Mouse (Mus musculus): ENCODE results near the gene Pdlim5. TPM values are rescaled to one million over a fixed set of nuclear protein-coding genes. Genes with fewer than 3 reads are reported as not detected.

Pdlim5 gene
- polyA plus RNA-seq, 1 experiment from 2014 or later, result 24.0 TPM

DNA sequence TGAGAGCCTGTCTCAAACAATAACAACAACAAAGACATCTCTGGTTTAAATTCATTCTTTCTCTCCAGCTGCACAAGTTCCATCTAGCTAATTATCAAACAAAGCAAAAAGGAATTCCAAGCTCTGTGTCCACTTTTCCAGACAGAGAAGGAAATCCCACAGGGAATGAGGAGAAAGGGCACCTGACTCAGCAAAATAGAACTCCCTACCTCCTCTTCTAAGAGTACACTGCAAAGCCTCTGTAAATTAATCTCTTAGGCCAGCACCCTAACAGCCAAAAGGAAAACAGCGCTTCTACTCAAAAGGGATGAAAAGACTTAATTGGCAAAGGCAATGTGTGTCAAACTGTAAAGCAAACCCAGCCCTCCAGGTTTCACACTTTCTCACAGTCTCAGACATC is 20.4 kb downstream of the Pdlim5 start:
- peaks cover 90% of the 10 kb centered on the region for H3K79me2 ChIP-seq (ENCODE audit: inconsistent target)
- H3K27ac ChIP-seq, result no peak overlapping the region
- H3K4me3 ChIP-seq (ENCODE audit: inconsistent target), result no peak overlapping the region
- 100% methylated on average over 1 of the region's 1 CpGs for WGBS (ENCODE audit: missing documents)
- no peaks in the 10 kb centered on the region for H3K36me3 ChIP-seq (ENCODE audit: inconsistent target)

DNA sequence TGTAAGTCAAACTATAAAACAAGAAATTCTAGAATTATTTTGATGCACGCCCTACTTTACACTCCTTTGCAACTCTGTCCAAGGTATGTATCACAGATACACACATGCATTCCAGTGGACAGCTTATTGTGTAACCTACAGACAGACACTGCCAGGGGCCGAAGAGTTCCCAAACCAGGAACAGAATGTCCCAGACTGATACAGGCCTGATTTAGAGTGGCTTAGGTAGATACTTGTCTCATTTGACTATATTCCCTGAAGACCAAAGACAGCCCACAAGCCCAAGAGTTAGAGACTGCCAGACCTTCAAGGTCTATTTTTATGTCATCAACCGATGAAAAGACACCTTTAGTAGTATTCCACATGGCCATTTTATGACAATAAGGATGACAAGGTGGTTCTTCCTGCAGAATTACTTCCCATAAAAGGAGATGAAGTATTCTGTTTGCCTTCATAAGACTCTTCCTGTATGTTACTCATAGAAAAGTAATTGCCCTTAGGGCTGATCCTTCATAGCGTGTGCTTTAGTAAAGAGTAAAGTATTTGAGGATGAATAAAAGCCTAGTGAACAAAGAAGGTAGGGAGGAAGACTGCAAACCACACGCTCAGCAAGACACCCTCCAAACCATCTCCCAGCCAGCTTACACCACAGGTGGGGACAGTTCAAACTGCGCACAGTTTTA is 22.9 kb downstream of the Pdlim5 start:
- H3K27ac ChIP-seq, result no peak overlapping the region
- 99% methylated on average over 5 of the region's 6 CpGs for WGBS (ENCODE audit: missing documents)
- H3K79me2 ChIP-seq (ENCODE audit: inconsistent target), result peaks cover 83% of the 10 kb centered on the region
- peaks cover 4% of the 10 kb centered on the region; the same call in 1 of the 2 replicates for H3K36me3 ChIP-seq (ENCODE audit: inconsistent target)
- no peak overlapping the region for H3K4me3 ChIP-seq (ENCODE audit: inconsistent target)

DNA sequence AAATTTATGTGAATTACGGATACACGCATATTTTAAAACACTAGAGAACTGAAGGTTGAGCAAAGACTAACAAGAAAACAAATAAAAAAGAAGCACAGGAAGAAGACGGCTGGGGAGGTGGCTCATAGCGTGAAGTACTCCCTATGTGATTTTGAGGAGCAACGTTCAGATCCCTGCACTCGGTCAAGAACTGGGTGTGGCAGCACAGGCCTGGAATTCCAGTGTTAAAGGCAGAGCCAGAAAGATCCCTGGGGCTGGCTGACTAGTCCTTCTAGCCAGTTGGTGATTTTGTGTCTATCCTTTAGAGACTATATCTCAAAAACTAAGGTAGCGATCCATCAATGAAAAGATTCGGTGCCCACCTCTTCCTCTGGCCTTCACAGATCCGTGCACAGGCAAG is 27.1 kb downstream of the Pdlim5 start:
- no peak overlapping the region for H3K4me3 ChIP-seq (ENCODE audit: inconsistent target)
- no peak overlapping the region for H3K27ac ChIP-seq
- peaks cover 65% of the 10 kb centered on the region for H3K79me2 ChIP-seq (ENCODE audit: inconsistent target)
- H3K36me3 ChIP-seq (ENCODE audit: inconsistent target), result peaks cover 4% of the 10 kb centered on the region; the same call in 1 of the 2 replicates
- WGBS (ENCODE audit: missing documents), result 93% methylated on average over 9 of the region's 9 CpGs

DNA sequence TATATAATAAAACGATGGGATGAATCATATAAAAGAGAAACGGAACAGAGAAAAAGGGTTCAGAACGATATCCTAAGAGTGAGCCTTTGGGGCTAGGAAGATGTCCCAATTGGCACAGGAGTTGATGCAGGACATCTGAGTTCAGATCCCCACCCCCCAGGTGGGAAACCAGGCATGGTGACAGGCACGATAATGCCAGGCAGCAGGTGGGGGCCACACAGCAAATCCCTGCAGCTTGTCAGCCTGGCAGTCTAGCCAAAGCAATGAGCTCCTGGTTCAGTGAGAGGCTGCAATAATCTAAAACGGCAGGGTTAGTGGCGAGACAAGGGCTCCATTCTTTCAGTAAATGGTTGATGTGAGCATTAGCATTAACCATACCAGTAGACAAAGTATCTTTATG is 33.4 kb downstream of the Pdlim5 start:
- 98% methylated on average over 6 of the region's 6 CpGs for WGBS (ENCODE audit: missing documents)
- H3K36me3 ChIP-seq (ENCODE audit: inconsistent target), result no peaks in the 10 kb centered on the region; the same call in 1 of the 2 replicates
- peaks cover 73% of the 10 kb centered on the region for H3K79me2 ChIP-seq (ENCODE audit: inconsistent target)
- H3K27ac ChIP-seq, result no peak overlapping the region
- H3K4me3 ChIP-seq (ENCODE audit: inconsistent target), result no peak overlapping the region

DNA sequence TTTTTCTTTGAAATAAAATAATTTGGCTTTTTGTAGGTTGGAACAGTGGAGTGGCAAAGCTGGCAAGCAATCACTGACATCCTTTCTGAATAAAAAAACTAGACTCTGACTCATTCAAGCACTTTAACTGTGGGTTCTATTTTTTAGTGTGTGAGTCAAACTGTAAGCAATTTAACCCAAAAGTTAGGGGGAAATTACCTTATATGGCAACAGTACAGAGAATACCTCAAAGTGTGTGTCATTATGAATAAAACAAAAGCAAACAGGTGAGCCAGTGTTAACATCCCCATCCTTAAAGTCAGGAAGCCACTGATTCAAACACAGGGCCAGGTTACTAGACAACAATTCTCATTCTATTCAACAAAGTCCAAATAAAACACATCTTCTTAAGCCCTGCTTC is 36.5 kb downstream of the Pdlim5 start:
- H3K27ac ChIP-seq, result no peak overlapping the region
- H3K79me2 ChIP-seq (ENCODE audit: inconsistent target), result peaks cover 90% of the 10 kb centered on the region
- no peaks in the 10 kb centered on the region; the same call in 1 of the 2 replicates for H3K36me3 ChIP-seq (ENCODE audit: inconsistent target)
- H3K4me3 ChIP-seq (ENCODE audit: inconsistent target), result no peak overlapping the region

DNA sequence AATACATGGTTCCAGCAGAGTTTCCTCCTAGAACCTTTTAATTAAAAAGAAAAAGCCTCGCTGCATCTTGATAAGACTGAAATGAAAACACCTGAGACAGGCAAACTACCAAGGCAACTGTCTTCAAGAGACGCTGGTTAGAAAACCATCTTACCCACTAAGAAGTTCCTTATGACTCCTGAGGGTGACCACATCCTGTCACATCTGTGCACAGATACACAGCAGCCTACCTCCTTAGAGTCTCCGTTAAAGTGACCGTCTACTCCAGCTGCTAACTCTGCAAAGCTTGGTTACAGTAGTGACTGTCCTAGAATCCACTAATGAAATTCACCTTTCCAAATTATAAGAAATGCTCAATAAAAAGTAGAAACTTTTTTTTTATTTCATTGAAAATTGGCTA is 38.8 kb downstream of the Pdlim5 start:
- WGBS (ENCODE audit: missing documents), result 41% methylated on average over 4 of the region's 4 CpGs
- no peaks in the 10 kb centered on the region; the same call in 1 of the 2 replicates for H3K36me3 ChIP-seq (ENCODE audit: inconsistent target)
- H3K4me3 ChIP-seq (ENCODE audit: inconsistent target), result no peak overlapping the region

DNA sequence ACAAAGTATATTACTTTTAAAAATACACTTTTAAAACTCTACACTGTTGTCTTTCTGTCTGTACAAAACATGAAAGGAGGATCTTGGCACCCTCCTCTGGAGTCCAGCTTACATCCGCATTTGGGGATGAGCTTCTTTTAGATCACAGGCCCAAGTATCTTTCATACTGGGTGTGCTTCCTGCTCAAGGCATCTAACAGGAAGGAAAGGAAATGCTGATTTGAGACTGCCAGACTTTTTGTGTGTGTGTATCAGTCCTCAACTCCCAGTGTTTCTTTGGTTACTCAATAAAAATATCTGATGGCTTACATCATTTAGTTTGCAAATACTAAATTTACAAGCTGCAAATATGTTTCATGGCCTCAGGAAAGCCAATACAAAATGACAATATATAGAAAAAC is 42.3 kb downstream of the Pdlim5 start:
- Histone ChIP-seq H3K79me2 (ENCODE audit: inconsistent target) (peaks cover 63% of the 10 kb centered on the region), H3K4me3 (ENCODE audit: inconsistent target) (no peak overlapping the region), H3K36me3 (ENCODE audit: inconsistent target) (peaks cover 30% of the 10 kb centered on the region), H3K27ac (no peak overlapping the region)
- WGBS (ENCODE audit: missing documents), result 83% methylated on average over 1 of the region's 1 CpGs

More for the DNA sequence above, 38.8 kb downstream of the Pdlim5 start:
- Histone ChIP-seq H3K27ac (no peak overlapping the region), H3K79me2 (ENCODE audit: inconsistent target) (peaks cover 88% of the 10 kb centered on the region)

DNA sequence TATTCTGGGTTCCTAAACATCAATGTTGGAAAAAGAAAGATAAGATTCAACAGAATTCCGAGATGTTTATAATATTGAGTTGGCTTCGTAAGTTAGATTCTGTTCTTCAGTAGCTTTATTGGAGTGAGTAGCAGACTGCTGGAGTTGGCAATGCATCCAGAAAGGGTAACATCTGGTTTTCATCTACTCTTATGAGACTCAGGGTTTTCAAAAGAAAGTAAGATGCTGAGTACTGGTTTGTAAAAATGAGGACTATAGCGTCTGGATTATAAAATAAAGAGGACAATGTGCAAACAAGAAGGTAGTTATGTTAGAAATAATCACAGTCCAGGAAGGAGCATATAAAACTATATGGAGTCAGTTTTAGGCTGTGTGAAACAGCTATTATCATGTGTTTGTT is 45.0 kb downstream of the Pdlim5 start:
- H3K27ac ChIP-seq, result no peak overlapping the region
- H3K36me3 ChIP-seq (ENCODE audit: inconsistent target), result peaks cover 35% of the 10 kb centered on the region
- WGBS (ENCODE audit: missing documents), result 100% methylated on average over 3 of the region's 3 CpGs
- H3K79me2 ChIP-seq (ENCODE audit: inconsistent target), result peaks cover 36% of the 10 kb centered on the region
- H3K4me3 ChIP-seq (ENCODE audit: inconsistent target), result no peak overlapping the region

DNA sequence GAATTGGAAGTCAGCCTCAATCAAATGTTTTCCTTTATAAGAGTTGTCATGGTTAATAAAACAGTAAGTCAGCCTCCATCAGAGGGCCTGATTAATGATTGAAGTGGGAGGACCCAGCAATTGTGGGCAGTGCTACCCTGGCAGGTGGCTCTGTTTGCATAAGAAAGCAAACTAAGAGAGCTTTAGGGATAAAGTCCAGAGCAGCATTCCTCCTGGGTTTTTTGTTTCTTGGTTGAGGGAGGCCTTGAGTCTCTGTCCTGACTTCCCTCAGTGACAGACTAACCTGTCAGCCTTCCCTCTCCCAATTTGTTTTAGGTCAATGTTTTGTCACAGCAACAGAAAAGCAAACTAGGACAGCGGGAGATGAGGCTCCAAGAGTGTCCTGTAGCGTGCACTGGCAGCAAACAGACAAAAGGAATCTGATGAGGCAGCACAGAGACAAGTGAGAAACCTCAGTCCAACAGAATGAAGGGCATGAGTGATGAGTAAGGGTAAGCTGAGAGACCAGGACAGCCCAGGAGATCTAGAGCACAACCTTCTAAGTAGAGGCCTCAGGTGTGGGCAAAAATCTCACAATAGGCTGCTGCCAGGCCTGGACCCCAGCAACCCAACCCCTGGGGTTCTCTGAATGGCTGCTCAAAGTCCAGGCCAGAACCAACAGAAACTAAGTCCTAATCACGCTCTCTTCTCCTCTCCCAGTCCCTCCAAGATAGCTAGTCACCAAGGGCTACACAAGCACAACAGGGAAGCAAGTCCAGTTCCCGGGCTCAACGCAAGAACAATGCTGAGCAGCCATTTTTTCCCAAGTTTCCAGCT is 46.5 kb downstream of the Pdlim5 start:
- Histone ChIP-seq H3K27ac (no peak overlapping the region), H3K79me2 (ENCODE audit: inconsistent target) (peaks cover 22% of the 10 kb centered on the region; the same call in 1 of the 2 replicates), H3K4me3 (ENCODE audit: inconsistent target) (no peak overlapping the region), H3K36me3 (ENCODE audit: inconsistent target) (peaks cover 35% of the 10 kb centered on the region)
- WGBS (ENCODE audit: missing documents), result 96% methylated on average over 5 of the region's 5 CpGs

DNA sequence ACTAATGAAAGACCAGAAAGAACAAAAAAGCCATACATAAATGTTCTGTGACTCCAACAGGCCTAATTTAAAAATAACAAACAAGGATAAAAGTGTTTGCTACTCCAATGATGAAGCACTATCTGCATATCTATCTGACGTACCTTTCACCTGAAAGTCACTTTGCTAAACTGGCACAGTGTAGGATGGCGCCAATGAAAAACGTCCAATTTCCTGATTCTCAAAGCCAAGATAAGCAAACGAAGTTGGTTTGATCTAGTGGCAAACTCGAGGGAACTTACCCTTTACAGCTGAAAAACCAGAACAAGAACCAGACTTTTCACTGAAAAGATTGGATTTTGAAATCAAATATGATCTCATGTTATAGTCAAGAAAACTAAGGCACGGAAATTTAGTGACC is 49.2 kb downstream of the Pdlim5 start:
- Histone ChIP-seq H3K4me3 (ENCODE audit: inconsistent target) (no peak overlapping the region), H3K36me3 (ENCODE audit: inconsistent target) (peaks cover 34% of the 10 kb centered on the region), H3K79me2 (ENCODE audit: inconsistent target) (peaks cover 18% of the 10 kb centered on the region; the same call in 1 of the 2 replicates), H3K27ac (no peak overlapping the region)
- 86% methylated on average over 5 of the region's 6 CpGs for WGBS (ENCODE audit: missing documents)

DNA sequence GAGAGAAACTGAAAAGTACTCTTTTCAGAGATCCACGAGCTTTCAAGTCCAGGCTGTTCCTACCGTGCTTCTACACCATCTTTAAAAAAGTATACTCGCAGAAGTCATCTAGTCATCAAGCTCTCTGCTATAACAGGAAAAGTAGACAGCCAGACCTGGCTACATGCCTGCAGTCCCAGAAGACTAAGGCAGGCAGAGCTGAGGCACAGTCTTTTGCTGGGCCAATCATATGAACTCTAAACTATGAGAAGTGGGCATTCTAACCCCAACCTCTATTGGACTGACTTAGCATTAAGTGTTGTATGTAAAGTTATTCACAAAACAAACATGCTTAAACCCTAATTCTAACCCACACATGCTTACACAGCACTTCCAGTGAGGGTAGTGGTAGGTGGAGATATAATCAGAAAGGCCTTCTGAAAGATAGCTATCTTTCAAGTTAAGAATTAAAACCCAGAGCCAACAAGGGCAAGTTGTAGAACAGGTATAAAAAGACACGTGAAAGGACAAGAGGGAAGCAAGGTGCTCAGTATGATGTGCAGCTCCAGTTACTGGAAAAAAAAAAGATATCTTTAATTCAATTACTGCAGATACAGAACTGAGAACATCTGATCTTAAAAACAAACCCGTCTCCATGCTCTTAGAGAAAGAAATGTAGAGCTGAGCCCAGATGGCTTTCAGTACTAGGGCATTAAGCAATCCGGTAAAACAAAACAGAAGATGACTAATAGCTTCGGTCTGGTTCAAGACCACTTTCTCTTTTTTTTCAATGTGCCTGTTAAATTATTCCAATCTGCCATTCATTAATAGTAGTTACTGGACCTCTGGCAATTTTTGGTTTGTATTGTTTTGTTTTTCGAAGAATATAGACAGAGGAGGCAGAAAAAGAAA is 50.0 kb downstream of the Pdlim5 start:
- Histone ChIP-seq H3K4me3 (ENCODE audit: inconsistent target) (no peak overlapping the region), H3K79me2 (ENCODE audit: inconsistent target) (peaks cover 22% of the 10 kb centered on the region; the same call in 1 of the 2 replicates), H3K36me3 (ENCODE audit: inconsistent target) (peaks cover 27% of the 10 kb centered on the region), H3K27ac (no peak overlapping the region)
- WGBS (ENCODE audit: missing documents), result 89% methylated on average over 8 of the region's 8 CpGs

DNA sequence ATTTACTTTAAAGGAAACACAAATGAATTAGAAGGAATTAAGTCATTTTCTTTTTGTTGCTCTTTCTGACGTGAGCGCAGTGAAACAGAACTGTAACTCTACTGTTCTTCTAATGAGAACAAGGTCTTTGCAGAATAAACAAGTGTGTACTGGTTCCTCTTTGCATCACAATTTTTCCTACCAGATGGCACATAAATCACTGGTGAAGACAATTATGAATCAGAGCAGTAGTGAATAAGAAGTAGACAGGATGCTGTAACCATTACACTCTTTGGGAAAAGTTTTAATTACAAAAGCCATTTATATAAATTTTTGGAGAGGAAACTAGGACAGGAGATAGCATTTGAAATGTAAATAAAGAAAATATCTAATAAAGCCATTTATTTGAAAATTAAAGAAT is 51.7 kb downstream of the Pdlim5 start:
- WGBS (ENCODE audit: missing documents), result 100% methylated on average over 2 of the region's 2 CpGs
- Histone ChIP-seq H3K4me3 (ENCODE audit: inconsistent target) (no peak overlapping the region), H3K79me2 (ENCODE audit: inconsistent target) (peaks cover 33% of the 10 kb centered on the region; the same call in 1 of the 2 replicates), H3K27ac (no peak overlapping the region), H3K36me3 (ENCODE audit: inconsistent target) (peaks cover 11% of the 10 kb centered on the region)

DNA sequence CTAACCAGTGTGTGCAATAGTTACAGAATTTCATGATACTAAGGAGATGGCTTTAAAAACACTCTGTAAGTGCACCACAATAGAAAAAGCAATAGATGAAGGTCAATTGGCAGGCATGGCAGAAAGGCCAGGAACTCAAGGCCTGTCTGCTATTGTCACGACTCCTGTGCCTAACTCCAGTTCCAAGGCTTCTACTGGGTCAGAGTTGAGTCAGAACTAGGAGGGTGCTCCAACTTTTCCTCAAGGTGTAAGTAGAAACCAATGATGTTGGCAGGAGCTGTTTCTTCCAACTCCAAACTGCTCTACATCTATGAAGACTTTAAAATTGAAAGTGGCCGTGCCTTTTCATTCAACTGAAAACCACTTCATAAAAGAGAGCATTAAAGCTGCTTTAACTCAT is 54.8 kb downstream of the Pdlim5 start:
- Histone ChIP-seq H3K4me3 (ENCODE audit: inconsistent target) (no peak overlapping the region), H3K36me3 (ENCODE audit: inconsistent target) (no peaks in the 10 kb centered on the region), H3K27ac (no peak overlapping the region), H3K79me2 (ENCODE audit: inconsistent target) (peaks cover 46% of the 10 kb centered on the region; the same call in 1 of the 2 replicates)
- 97% methylated on average over 2 of the region's 2 CpGs for WGBS (ENCODE audit: missing documents)

DNA sequence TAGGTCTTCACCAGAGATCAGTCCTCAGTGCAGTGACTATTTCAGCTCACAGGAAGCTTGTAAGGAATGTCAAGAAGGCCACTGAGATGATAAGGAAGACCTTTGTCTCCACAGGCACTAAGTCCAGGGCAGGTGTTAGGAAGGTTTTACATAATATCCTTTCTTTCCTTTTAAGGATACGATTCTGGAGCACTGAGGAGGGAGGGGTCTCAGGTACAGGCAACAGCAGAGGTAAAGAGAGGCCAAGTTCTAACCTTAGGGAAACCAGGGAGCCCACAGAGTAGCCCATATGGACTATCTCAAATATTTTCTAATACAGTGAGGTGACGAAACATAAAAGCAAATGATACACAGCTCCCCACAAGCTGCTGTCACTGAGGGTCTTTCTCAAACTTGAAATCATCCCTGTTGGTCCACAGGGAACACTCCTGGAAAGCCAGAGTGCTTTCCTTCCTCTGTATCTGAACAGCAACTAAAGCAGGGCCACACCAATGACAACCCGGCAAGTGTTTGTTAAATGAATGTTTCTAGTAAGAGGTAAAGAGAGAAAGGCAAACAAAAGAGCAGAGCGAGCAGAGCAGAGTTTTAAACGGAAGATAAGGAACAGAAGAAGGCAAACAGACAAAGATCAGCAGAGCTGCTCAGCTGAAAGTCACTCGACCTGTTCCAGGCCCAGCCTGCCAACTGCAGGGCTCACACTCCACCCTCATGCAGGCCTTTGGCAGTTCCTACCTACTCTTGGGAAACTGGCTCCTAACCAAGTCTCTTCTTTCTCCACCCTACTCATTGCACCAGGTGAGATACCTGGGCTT is 55.9 kb downstream of the Pdlim5 start:
- peaks cover 46% of the 10 kb centered on the region; the same call in 1 of the 2 replicates for H3K79me2 ChIP-seq (ENCODE audit: inconsistent target)
- no peaks in the 10 kb centered on the region for H3K36me3 ChIP-seq (ENCODE audit: inconsistent target)
- H3K27ac ChIP-seq, result no peak overlapping the region
- no peak overlapping the region for H3K4me3 ChIP-seq (ENCODE audit: inconsistent target)
- WGBS (ENCODE audit: missing documents), result 94% methylated on average over 6 of the region's 6 CpGs

Measured in macrophage (primary cell).